Mouse (Mus musculus): ENCODE data around the gene Fgf8. TPM values are rescaled to one million over a fixed set of nuclear protein-coding genes. Genes with fewer than 3 reads are reported as not detected.

The Fgf8 gene
- polyA plus RNA-seq, 1 experiment = not detected

DNA sequence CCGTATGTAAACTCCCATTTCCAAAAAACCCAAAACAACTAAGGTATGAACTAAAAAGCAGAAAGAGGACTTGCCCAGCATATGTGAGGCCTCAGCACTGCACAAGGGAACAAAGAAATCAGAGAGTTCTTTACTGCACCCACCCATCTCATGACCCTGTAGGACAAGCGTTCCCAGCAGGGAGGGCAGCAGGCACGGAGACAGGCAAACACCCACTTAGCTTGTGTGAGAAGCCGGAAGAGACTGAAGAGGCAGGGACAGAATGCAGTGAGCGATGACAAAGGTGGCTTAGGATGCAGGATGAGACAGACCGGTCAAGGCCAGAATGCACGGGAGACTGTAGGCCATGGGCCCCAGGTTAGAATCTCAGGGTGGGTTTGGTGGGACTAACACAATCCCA is 11.1 kb downstream of the Fgf8 start:
- Histone ChIP-seq H3K4me1 (ENCODE audit: control insufficient read depth, insufficient read depth, low read length) (no peaks in the 10 kb centered on the region), H3K4me3 (replicated peaks; ENCODE audit: control insufficient read depth, low read depth, low read length) (no peak overlapping the region), H3K27ac (ENCODE audit: control insufficient read depth, insufficient read depth, low read depth, low read length, poor library complexity) (no peak overlapping the region)
- 91% methylated on average over 7 of the region's 7 CpGs for WGBS
- TF ChIP-seq CTCF (IDR thresholded peaks at IDR 0.05; ENCODE audit: control insufficient read depth, insufficient read depth, low read length) (no peak), POLR2A (IDR thresholded peaks at IDR 0.05; ENCODE audit: borderline replicate concordance, control insufficient read depth, low read depth, low read length) (no peak)

DNA sequence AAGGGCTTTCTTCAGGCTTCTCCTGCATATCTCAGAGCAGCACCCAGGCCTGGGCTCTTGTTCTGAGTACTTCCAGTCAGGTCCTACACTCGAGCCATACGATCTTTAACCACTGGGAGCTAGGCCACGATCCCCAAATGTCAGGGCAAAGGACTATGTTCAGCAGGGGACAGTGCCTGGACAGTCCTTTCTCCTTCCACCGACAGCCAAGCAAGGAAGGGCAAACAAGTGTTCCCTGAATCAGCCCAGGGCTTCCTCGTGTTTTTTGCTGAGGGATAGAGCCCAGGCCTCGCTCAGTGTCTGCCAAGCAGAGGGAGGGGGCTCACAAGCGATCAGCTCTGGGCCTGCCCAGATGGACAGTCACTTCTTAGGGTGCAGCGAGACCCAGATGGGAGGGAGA is 12.7 kb downstream of the Fgf8 start:
- H3K27ac ChIP-seq (ENCODE audit: control insufficient read depth, insufficient read depth, low read depth, low read length, poor library complexity) = no peak overlapping the region
- H3K4me3 ChIP-seq (replicated peaks; ENCODE audit: control insufficient read depth, low read depth, low read length) = no peak overlapping the region
- TF ChIP-seq CTCF (IDR thresholded peaks at IDR 0.05; ENCODE audit: control insufficient read depth, insufficient read depth, low read length) (no peak), POLR2A (IDR thresholded peaks at IDR 0.05; ENCODE audit: borderline replicate concordance, control insufficient read depth, low read depth, low read length) (no peak)
- no peaks in the 10 kb centered on the region for H3K4me1 ChIP-seq (ENCODE audit: control insufficient read depth, insufficient read depth, low read length)
- 74% methylated on average over 8 of the region's 8 CpGs for WGBS

- Histone ChIP-seq H3K27ac (ENCODE audit: control insufficient read depth, insufficient read depth, low read depth, low read length, poor library complexity) (no peak overlapping the region), H3K4me3 (replicated peaks; ENCODE audit: control insufficient read depth, low read depth, low read length) (no peak overlapping the region), H3K4me1 (ENCODE audit: control insufficient read depth, insufficient read depth, low read length) (no peaks in the 10 kb centered on the region)
- no peak for TF ChIP-seq CTCF (IDR thresholded peaks at IDR 0.05; ENCODE audit: control insufficient read depth, insufficient read depth, low read length)
- TF ChIP-seq POLR2A (IDR thresholded peaks at IDR 0.05; ENCODE audit: borderline replicate concordance, control insufficient read depth, low read depth, low read length) = no peak
- WGBS = 34% methylated on average over 10 of the region's 10 CpGs
These were observed 15.5 kb downstream of the Fgf8 start for GRCm38 (mm10) chr19:45727231-45727630.

- WGBS = 74% methylated on average over 14 of the region's 14 CpGs
- TF ChIP-seq POLR2A (IDR thresholded peaks at IDR 0.05; ENCODE audit: borderline replicate concordance, control insufficient read depth, low read depth, low read length) (no peak), CTCF (IDR thresholded peaks at IDR 0.05; ENCODE audit: control insufficient read depth, insufficient read depth, low read length) (no peak)
- no peak overlapping the region for H3K27ac ChIP-seq (ENCODE audit: control insufficient read depth, insufficient read depth, low read depth, low read length, poor library complexity)
- no peak overlapping the region for H3K4me3 ChIP-seq (replicated peaks; ENCODE audit: control insufficient read depth, low read depth, low read length)
- H3K4me1 ChIP-seq (ENCODE audit: control insufficient read depth, insufficient read depth, low read length) = no peaks in the 10 kb centered on the region
These were observed 16.9 kb downstream of the Fgf8 start for GRCm38 (mm10) chr19:45725677-45726277.

DNA sequence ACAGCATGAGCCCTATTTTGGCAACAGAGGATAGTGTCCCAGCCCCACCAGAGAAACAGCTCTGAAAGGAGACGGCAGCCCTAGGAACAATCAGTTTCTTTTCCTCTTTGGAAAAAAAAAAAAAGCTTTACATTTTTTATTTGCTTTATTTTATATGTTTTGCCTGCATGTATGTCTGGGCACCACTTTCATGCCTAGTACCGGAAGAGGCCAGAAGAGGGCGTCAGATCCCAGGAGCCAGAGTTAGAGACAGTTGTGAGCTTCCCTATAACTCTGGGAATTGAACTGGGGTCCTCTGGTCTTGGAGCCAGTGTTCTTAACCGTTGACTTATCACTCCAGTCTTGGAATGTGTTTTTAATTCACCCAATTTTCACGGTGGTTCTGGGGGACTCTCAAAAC is 20.5 kb downstream of the Fgf8 start:
- H3K4me3 ChIP-seq (replicated peaks; ENCODE audit: control insufficient read depth, low read depth, low read length) = no peak overlapping the region
- H3K27ac ChIP-seq (ENCODE audit: control insufficient read depth, insufficient read depth, low read depth, low read length, poor library complexity) = no peak overlapping the region
- no peaks in the 10 kb centered on the region for H3K4me1 ChIP-seq (ENCODE audit: control insufficient read depth, insufficient read depth, low read length)
- TF ChIP-seq POLR2A (IDR thresholded peaks at IDR 0.05; ENCODE audit: borderline replicate concordance, control insufficient read depth, low read depth, low read length) (no peak), CTCF (IDR thresholded peaks at IDR 0.05; ENCODE audit: control insufficient read depth, insufficient read depth, low read length) (no peak)
- WGBS = 66% methylated on average over 5 of the region's 5 CpGs

- Histone ChIP-seq H3K4me1 (ENCODE audit: control insufficient read depth, insufficient read depth, low read length) (no peaks in the 10 kb centered on the region), H3K4me3 (replicated peaks; ENCODE audit: control insufficient read depth, low read depth, low read length) (no peak overlapping the region), H3K27ac (ENCODE audit: control insufficient read depth, insufficient read depth, low read depth, low read length, poor library complexity) (no peak overlapping the region)
- TF ChIP-seq CTCF (IDR thresholded peaks at IDR 0.05; ENCODE audit: control insufficient read depth, insufficient read depth, low read length) (no peak), POLR2A (IDR thresholded peaks at IDR 0.05; ENCODE audit: borderline replicate concordance, control insufficient read depth, low read depth, low read length) (no peak)
- 79% methylated on average over 3 of the region's 3 CpGs for WGBS
These were observed 24.4 kb downstream of the Fgf8 start for GRCm38 (mm10) chr19:45718286-45718685.

- TF ChIP-seq CTCF (IDR thresholded peaks at IDR 0.05; ENCODE audit: control insufficient read depth, insufficient read depth, low read length) = no peak
- no peak for TF ChIP-seq POLR2A (IDR thresholded peaks at IDR 0.05; ENCODE audit: borderline replicate concordance, control insufficient read depth, low read depth, low read length)
- H3K27ac ChIP-seq (ENCODE audit: control insufficient read depth, insufficient read depth, low read depth, low read length, poor library complexity) = no peak overlapping the region
- H3K4me1 ChIP-seq (ENCODE audit: control insufficient read depth, insufficient read depth, low read length) = no peaks in the 10 kb centered on the region
- no peak overlapping the region for H3K4me3 ChIP-seq (replicated peaks; ENCODE audit: control insufficient read depth, low read depth, low read length)
- WGBS = 52% methylated on average over 16 of the region's 16 CpGs
These were observed 25.1 kb downstream of the Fgf8 start for GRCm38 (mm10) chr19:45717493-45718220.

DNA sequence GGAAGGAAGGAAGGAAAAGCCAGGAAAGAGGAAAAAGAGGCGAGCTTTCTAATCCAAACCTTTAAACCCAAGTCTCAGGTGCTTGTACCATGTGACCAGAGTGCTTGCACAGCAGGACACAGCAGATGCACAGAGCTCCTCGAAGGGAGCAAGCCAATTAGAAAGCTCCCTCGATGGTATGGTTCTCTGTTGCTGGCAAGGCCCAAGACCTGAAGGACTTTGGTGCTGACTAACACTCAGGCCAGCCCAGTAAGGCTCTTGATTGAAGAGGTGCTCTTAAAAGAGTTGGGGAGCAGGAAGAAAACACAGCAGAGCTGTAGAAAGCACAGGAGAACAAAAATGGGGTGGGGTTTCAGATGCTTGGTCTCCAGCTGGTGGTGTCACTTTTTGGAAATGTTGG is 34.0 kb downstream of the Fgf8 start:
- H3K27ac ChIP-seq (ENCODE audit: control insufficient read depth, insufficient read depth, low read depth, low read length, poor library complexity) = no peak overlapping the region
- no peaks in the 10 kb centered on the region for H3K4me1 ChIP-seq (ENCODE audit: control insufficient read depth, insufficient read depth, low read length)
- 69% methylated on average over 3 of the region's 3 CpGs for WGBS
- H3K4me3 ChIP-seq (replicated peaks; ENCODE audit: control insufficient read depth, low read depth, low read length) = no peak overlapping the region
- TF ChIP-seq CTCF (IDR thresholded peaks at IDR 0.05; ENCODE audit: control insufficient read depth, insufficient read depth, low read length) (no peak), POLR2A (IDR thresholded peaks at IDR 0.05; ENCODE audit: borderline replicate concordance, control insufficient read depth, low read depth, low read length) (no peak)

Data from bone marrow, adult 2 months (tissue).